In genomic region chr11:43395073-43395948, GRCm38 (mm10) we compare ENCODE assay signal across 12 mouse cellular contexts. TPM values are rescaled to one million over a fixed set of nuclear protein-coding genes. Genes with fewer than 3 reads are reported as not detected.
DNase-seq lines count a peak whose midpoint lies in the region; ATAC-seq and TF ChIP-seq lines count a peak whose summit lies in the region.
"Had no signal": no experiment of that assay in that cellular context is flagged by ENCODE, and none has a peak within 500 bp of the region (broad histone marks: within the 10 kb centered on the region; RNA-seq: fewer than 3 reads in every experiment).

No protein-coding gene starts in this region.

- DNase-seq in liver, adult 2 months (ENCODE audit: extremely low read depth, low read depth, low spot score) = peak; percentile 7
- no peak for DNase-seq in liver, postnatal 0 days
- DNase-seq in B cell, adult 2 months = peak; percentile 40 to 43
- peak; percentile 16 for DNase-seq in kidney, adult 11 months
- peak; percentile 29 to 64 for DNase-seq in kidney, postnatal 36 days
- DNase-seq in Muller cell, postnatal 12 days (ENCODE audit: inconsistent ontology term) = no peak
- no peak for DNase-seq in layer of hippocampus, postnatal 36 days
- no peak for DNase-seq in testis, postnatal 10 days (ENCODE audit: low spot score)
- DNase-seq: adrenal gland, adult 8-10 months; layer of hippocampus, adult 9-11 months had no signal

- no peak overlapping the region for H3K4me3 ChIP-seq in liver, adult 2 months (ENCODE audit: insufficient read depth, low read depth, low read length)
- H3K4me3 ChIP-seq in liver, postnatal 0 days (ENCODE audit: low read depth, low read length) = no peak overlapping the region
- H3K4me3 ChIP-seq: limb, embryonic 10.5 days had no signal

- H3K9me3 ChIP-seq in liver, postnatal 0 days (ENCODE audit: low read length) = no peaks in the 10 kb centered on the region
- H3K9me3 ChIP-seq: limb, embryonic 10.5 days had no signal

- no peak for ATAC-seq in liver, postnatal 0 days
- ATAC-seq: Patski had no signal

- H3K27ac ChIP-seq in liver, adult 2 months (replicated peaks; ENCODE audit: insufficient read depth, low read depth, low read length) = no peak overlapping the region
- no peak overlapping the region for H3K27ac ChIP-seq in liver, postnatal 0 days (ENCODE audit: low read depth)
- H3K27ac ChIP-seq: limb, embryonic 10.5 days had no signal

- H3K4me2 ChIP-seq in liver, postnatal 0 days (ENCODE audit: low read depth, low read length) = no peak overlapping the region

- WGBS in liver, adult 2 months = 73% methylated on average over 14 of the region's 14 CpGs
- 71% methylated on average over 14 of the region's 14 CpGs for WGBS in liver, postnatal 0 days (ENCODE audit: insufficient replicate concordance)

- no peak for TF ChIP-seq CTCF in liver, adult 2 months (IDR thresholded peaks at IDR 0.05; ENCODE audit: low read depth, low read length)
- TF ChIP-seq CTCF in liver, postnatal 0 days (IDR thresholded peaks at IDR 0.05; ENCODE audit: low read depth) = no peak

- no peaks in the 10 kb centered on the region for H3K27me3 ChIP-seq in liver, adult 2 months (ENCODE audit: control insufficient read depth, insufficient read depth, low read length)
- no peaks in the 10 kb centered on the region for H3K27me3 ChIP-seq in liver, postnatal 0 days (ENCODE audit: insufficient read depth, low read length)

- TF ChIP-seq EP300 in liver, postnatal 0 days (IDR thresholded peaks at IDR 0.05; ENCODE audit: low read depth) = no peak

- peaks cover 3% of the 10 kb centered on the region; the same call in 1 of the 2 replicates for H3K4me1 ChIP-seq in liver, adult 2 months (ENCODE audit: control insufficient read depth, insufficient read depth, low read length)
- H3K4me1 ChIP-seq in liver, postnatal 0 days (ENCODE audit: insufficient read depth) = no peaks in the 10 kb centered on the region
- H3K4me1 ChIP-seq: limb, embryonic 10.5 days had no signal

- H3K9ac ChIP-seq in liver, adult 2 months (ENCODE audit: low read depth, low read length) = no peak overlapping the region
- no peak overlapping the region for H3K9ac ChIP-seq in liver, postnatal 0 days (replicated peaks)

- TF ChIP-seq POLR2A in liver, adult 2 months (IDR thresholded peaks at IDR 0.05; ENCODE audit: extremely low read depth, insufficient read depth, low read length) = no peak

- no peaks in the 10 kb centered on the region for H3K79me2 ChIP-seq in liver, adult 2 months (ENCODE audit: control insufficient read depth, insufficient read depth, low read length)

- no peaks in the 10 kb centered on the region for H3K36me3 ChIP-seq in liver, adult 2 months (ENCODE audit: control insufficient read depth, insufficient read depth, low read length)
- H3K36me3 ChIP-seq in liver, postnatal 0 days (replicated peaks; ENCODE audit: insufficient read depth, low read length) = no peaks in the 10 kb centered on the region
- H3K36me3 ChIP-seq: limb, embryonic 10.5 days had no signal

RNA-seq across cellular contexts. Expression of gene Pttg1, which starts 30.7 kb away (rescaled TPM):
- total RNA-seq in liver, adult 2 months (2014; rRNA removed) = 40.0 and 45.4 TPM in 2 replicates
- 12.0 and 17.7 TPM in 2 replicates for polyA plus RNA-seq in liver, adult 2 months (2012; rRNA removed)
- 61.8 and 62.5 TPM in 2 replicates for polyA plus RNA-seq in liver, postnatal 0 days (2015; fragmentation: Nextera tagmentation; extraction: Ambion mirVana)
- total RNA-seq in layer of hippocampus, postnatal 36 days (2021) = 10 to 100 TPM; 20.6 to 26.4 TPM

RNA-seq across cellular contexts. Expression of gene Slu7, which starts 38.2 kb away (rescaled TPM):
- 11.8 and 13.2 TPM in 2 replicates for total RNA-seq in liver, adult 2 months (2014; rRNA removed)
- 1.7 and 2.4 TPM in 2 replicates for polyA plus RNA-seq in liver, adult 2 months (2012; rRNA removed)
- polyA plus RNA-seq in liver, postnatal 0 days (2015; fragmentation: Nextera tagmentation; extraction: Ambion mirVana) = 19.7 and 20.3 TPM in 2 replicates
- 10 to 100 TPM; 59.6 to 60.1 TPM for total RNA-seq in layer of hippocampus, postnatal 36 days (2021)

Comparison
In these comparisons a context has a peak if more than half of its experiments do, and no peak if none do; other contexts are left out.
1. DNase-seq: peak in liver, adult 2 months (single experiment), B cell, adult 2 months (2 of 2), kidney, adult 11 months (single experiment) and kidney, postnatal 36 days (2 of 2); none in liver, postnatal 0 days (single experiment), Muller cell, postnatal 12 days (single experiment), layer of hippocampus, postnatal 36 days (0 of 2) and testis, postnatal 10 days (single experiment).